Mouse (Mus musculus): ENCODE data around the gene Tnfsf9.

Tnfsf9 gene

DNA sequence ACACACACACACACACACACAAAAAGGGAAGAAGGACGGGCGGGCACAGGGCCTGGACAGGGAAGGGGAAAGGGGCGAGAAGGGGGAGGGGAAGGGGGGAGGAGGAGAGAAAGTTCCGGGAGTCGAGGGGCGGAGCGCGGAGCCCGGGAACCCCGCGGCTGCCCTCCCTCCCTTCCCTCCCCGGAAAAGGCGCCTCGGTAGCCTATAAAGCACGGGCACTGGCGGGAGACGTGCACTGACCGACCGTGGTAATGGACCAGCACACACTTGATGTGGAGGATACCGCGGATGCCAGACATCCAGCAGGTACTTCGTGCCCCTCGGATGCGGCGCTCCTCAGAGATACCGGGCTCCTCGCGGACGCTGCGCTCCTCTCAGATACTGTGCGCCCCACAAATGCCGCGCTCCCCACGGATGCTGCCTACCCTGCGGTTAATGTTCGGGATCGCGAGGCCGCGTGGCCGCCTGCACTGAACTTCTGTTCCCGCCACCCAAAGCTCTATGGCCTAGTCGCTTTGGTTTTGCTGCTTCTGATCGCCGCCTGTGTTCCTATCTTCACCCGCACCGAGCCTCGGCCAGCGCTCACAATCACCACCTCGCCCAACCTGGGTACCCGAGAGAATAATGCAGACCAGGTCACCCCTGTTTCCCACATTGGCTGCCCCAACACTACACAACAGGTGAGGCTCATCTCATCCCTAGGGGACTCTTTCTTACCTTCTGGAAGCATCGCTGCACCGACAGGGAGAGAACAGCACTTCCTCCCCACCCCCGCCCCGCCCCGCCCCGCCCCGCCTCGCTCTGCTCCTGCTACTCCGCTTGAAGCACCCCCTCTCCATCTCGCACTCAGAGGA lies at the start of gene Tnfsf9:
TSS of gene Tnfsf9 (plus strand) at position 145 of the 854 bp plus-strand sequence.
- DNase-seq (ENCODE audit: low read depth, low spot score): no peak

GRCm38 (mm10) chr17:57056246-57056645 lies 48.9 kb upstream of the Tnfsf9 start:
- DNase-seq (ENCODE audit: low read depth, low spot score): no peak

DNA sequence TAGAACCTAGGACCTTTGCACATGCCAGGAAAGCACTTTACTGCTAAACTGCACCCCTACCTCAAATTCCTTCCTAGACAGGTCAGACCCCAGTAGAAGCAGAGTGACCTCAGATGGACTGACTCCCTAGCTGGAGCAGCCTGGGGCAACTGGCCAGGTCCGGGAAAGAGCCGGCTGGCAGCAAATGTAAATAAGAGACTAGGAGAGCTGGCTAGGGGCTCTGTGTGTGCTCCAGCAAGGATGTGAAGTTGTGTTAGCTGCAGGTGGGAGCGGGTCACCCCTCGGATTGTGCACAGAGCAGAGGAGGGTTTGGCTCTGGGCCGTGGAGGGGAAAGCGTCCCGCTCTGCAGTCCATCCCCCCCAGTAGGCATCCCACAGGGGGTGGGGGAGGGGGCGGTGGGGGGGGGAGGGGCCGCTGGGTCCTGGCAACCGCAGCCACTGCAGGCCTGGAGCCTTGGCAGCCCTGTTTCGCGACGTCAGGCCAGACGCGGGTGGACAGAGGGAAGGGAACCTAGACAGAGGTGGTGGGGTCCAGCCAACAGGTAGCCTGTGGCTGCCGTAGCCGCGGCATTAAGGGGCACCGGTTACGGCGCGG lies 46.1 kb upstream of the Tnfsf9 start, which contains the start of gene Crb3:
TSS of gene Crb3 (plus strand) at position 215 of the 595 bp plus-strand sequence.
- DNase-seq (ENCODE audit: low read depth, low spot score): no peak

- no peak for DNase-seq (ENCODE audit: low read depth, low spot score)
Measured at GRCm38 (mm10) chr17:57059486-57059977, 45.6 kb upstream of the Tnfsf9 start, which contains the start of gene Slc25a23. Gene Slc25a23, minus strand, starts transcription at chr17:57059863.

- DNase-seq (ENCODE audit: low read depth, low spot score): peak; percentile 94
Measured at GRCm38 (mm10) chr17:57060231-57060801, 44.8 kb upstream of the Tnfsf9 start.

DNA sequence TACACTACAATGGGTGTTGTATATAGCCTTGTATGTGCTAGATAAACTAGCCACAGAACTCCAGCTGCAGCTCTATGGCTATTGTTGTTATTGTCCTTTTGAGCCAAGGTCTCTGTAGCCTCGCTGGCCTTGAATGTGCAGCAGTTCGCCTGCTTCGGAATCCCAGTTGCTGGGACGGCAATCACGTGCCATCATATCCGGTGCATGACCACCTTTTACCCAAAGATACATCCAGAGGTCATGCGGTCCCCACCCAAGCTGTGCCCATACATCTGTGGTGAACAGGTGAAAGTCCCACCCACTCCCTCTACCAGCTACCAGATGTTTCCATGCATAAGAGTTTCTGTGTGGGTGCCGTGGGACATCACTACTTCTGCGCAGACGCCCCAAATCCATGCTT lies 44.1 kb upstream of the Tnfsf9 start:
- no peak for DNase-seq (ENCODE audit: low read depth, low spot score)

DNA sequence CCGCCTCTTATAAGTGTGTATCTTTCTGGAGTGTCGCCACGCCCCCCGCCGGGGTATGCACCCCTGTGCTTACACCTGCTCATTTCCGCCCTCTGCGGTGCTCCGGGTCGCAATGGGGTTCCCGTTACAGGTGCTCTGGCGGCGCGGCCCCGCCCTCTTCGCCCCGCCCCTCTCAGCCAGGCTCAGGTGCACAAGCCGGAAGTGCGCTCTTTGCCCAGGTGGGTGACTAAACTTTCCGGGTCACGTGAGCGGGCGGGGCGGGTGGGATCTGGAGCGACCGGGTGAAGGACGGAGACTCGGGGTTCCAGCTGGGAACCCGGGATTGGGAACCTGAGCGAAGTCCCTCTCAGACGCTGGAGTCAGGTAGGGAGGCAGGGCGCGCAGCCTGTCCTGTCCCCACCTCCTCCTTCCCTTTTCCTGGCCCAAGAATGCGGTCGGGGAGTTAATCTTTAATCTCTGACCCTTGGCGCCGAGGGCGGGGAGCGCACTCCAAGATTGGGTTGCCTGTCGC lies 43.1 kb upstream of the Tnfsf9 start:
- no peak for DNase-seq (ENCODE audit: low read depth, low spot score)

- no peak for DNase-seq (ENCODE audit: low read depth, low spot score)
Measured at GRCm38 (mm10) chr17:57062548-57062947, 42.6 kb upstream of the Tnfsf9 start.

GRCm38 (mm10) chr17:57063031-57063430 lies 42.1 kb upstream of the Tnfsf9 start:
- DNase-seq (ENCODE audit: low read depth, low spot score): no peak

DNA sequence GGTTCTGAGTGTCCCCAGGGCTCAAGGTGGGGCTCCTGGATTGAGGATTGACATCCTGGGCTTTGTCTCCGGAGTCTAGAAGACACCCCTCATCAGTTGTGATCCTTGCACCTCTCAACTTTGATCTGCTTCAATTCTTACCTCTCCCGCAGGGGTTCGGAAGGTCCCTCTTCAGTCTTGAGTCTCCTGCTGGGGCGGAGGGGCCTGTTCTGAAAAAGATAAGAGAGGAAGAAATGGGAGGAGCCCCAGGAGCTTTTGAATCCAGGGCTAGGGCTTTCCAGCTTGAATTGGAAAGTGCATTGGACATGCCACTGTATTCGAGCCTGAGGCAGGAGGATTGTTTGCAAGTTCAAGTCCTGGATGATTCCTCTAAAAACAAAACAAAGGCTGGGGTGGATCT lies 38.2 kb upstream of the Tnfsf9 start:
- DNase-seq (ENCODE audit: low read depth, low spot score): no peak

DNA sequence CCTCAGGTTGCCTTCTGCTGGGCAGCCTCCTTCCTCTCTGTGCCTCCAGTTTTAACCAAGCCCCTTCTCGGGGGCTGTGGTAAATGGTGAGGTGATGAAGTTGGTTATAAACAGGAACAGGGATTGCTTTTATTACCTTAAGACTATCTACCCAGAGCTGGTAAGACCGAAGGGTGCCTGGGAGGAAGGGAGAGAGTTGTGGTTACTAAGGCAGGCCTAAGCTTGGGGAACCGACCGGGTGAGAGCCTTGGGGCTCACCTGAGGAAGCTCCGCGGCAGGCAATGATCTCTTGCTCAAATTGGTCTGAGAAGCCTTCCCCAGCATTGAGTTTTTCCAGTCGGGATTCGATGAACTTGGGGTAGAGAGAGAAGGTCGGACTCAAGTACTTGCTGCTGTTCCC lies 34.9 kb upstream of the Tnfsf9 start:
- DNase-seq (ENCODE audit: low read depth, low spot score): no peak

DNA sequence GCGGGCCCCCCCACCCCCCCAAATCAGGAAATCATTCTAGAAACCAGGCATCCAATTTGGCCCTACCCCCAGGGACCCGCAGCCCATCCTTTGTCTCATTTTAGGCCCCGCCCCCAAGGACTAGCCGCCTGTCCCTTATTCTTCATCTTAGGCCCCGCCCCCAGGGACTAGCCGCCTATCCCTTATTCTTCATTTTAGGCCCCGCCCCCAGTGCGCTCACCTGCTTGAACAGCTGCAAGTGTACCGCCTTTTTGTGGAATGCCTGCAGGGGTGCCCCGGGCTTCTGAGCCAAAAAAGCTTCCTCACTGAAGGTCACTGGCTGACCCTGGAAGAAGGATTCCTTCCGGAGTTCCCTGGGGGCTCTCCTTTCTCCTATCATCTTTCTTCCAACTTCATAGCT lies 34.4 kb upstream of the Tnfsf9 start:
- DNase-seq (ENCODE audit: low read depth, low spot score): peak; percentile 91

- DNase-seq (ENCODE audit: low read depth, low spot score): no peak
Measured at GRCm38 (mm10) chr17:57076916-57077315, 28.2 kb upstream of the Tnfsf9 start.

DNA sequence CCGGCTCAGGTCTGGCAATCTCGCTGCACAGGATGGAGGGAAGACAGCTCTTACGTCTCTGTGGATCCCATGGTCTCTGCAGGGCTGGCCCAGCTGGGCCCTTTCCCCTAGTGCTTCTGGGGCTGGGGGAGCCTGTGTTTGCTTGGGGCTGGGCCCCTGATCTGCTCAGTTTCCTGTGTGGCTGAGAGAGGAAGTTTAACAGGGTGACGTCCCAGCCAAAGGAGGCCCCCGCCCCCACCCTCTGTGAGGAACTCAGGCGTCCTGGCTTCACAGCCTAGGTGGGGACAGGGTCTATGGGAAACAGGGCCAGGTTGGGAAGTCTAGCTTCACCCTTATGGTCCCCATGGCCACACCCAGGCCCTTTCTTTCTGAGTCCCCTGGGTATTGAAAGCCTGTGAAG lies 26.8 kb upstream of the Tnfsf9 start, which contains the start of gene Dennd1c:
TSS of gene Dennd1c (minus strand) at position 179 of the 400 bp plus-strand sequence.
- DNase-seq (ENCODE audit: low read depth, low spot score): no peak

DNA sequence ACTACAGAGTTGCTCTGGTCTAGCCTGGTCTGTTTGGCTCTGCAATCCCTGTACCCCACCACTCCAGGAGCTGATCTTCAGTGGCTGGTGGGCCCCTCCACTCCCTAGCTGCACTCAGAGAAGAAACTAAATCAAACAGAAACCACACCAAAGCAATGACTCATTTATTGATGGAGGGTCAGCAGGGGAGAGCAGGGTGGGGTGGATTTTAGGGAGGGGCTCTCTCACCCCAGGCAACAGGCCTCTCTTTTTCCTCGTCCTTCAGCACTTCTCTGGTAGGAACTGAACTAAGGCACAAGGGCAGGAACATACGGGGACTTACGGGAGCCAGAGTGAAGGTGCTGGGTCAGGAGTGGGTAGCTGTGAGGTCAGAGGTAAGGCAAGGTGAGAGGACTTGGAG lies 25.2 kb upstream of the Tnfsf9 start:
- DNase-seq (ENCODE audit: low read depth, low spot score): no peak

- DNase-seq (ENCODE audit: low read depth, low spot score): no peak
Measured at GRCm38 (mm10) chr17:57081234-57081842, 23.8 kb upstream of the Tnfsf9 start.

DNA sequence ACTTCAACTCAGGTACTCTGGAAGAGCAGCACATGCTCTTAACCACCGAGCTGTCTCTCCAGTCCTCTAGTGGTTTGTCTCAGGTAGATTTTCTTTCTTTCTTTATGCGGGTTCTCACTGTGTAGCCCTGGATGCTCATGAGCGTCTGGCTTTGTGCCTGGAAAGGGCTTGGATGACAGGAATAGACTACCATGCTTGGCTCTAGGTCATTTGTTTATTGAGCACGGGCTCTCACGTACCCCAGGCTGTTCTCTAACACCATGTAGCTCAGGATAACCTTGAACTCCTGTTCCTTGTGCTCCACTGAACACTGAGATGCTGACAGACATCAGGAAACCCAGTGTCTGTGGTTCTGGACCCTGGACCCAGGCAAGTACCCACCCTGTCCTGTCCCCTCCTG lies 22.6 kb upstream of the Tnfsf9 start:
- DNase-seq (ENCODE audit: low read depth, low spot score): no peak

DNA sequence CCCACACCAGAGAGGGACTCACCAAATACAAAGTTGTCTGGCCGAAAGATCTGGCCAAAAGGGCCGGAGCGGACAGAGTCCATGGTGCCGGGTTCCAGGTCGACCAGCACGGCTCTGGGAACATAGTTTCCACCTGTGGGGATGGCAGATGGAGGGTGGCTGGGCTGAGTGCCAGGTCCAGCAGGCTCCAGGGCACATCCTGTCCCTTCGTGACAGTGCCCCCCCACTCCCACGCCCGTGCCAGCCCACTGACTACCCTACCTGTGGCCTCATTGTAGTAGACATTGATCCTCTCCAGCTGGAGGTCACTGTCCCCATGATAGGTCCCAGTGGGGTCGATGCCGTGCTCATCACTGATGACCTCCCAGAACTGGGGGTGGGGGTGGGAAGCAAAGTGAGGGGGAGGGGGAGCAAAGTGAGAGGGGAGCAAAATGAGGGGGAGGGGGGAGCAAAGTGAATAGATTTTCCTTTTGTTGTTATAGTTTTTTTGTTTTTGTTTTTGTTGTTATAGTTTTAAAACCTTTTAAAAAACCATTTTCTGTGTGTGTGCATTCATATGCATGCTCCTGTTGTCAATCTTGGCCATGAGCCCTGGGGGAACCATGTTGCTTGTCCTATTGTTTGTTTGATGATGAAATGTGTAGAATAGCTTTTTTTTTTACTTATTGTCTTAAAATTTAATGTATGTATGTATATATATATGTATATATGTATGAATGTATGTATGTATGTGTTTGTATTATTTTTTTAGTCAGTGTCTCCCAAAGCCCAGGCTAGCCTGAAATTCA lies 19.0 kb upstream of the Tnfsf9 start:
- no peak for DNase-seq (ENCODE audit: low read depth, low spot score)

GRCm38 (mm10) chr17:57087049-57087832 lies 17.9 kb upstream of the Tnfsf9 start, which contains the start of gene Tubb4a:
Gene Tubb4a, minus strand, starts transcription at chr17:57087782.
- no peak for DNase-seq (ENCODE audit: low read depth, low spot score)

- DNase-seq (ENCODE audit: low read depth, low spot score): no peak
Measured at GRCm38 (mm10) chr17:57094222-57094621, 10.9 kb upstream of the Tnfsf9 start.
